Mouse (Mus musculus) embryo, embryonic 9.5 days (tissue): ENCODE data around the gene Astn1.
A peak's percentile ranks its signal among the peaks of the same experiment; 100 is the strongest.

ENCODE experiments used
- DNase-seq: peaks from one replicate; pipeline ENCODE4 v3.0.0-alpha.2; 2017; ENCODE audit errors: extremely low spot score

The Astn1 gene

GRCm38 (mm10) chr1:158607201-158607600 is 245.1 kb downstream of the Astn1 start:
- no peak for DNase-seq

- no peak for DNase-seq
These were observed 253.1 kb downstream of the Astn1 start for GRCm38 (mm10) chr1:158615202-158615601.

- no peak for DNase-seq
These were observed 255.9 kb downstream of the Astn1 start for GRCm38 (mm10) chr1:158617943-158618342.

GRCm38 (mm10) chr1:158632935-158633334 is 270.9 kb downstream of the Astn1 start:
- no peak for DNase-seq

- DNase-seq, result no peak
These were observed 271.4 kb downstream of the Astn1 start for GRCm38 (mm10) chr1:158633441-158633840.

GRCm38 (mm10) chr1:158641306-158641705 is 279.2 kb downstream of the Astn1 start:
- DNase-seq, result no peak

GRCm38 (mm10) chr1:158642247-158642646 is 280.2 kb downstream of the Astn1 start:
- no peak for DNase-seq

GRCm38 (mm10) chr1:158652799-158653198 is 290.7 kb downstream of the Astn1 start:
- DNase-seq, result no peak

- DNase-seq, result peak; percentile 56
These were observed 291.9 kb downstream of the Astn1 start for GRCm38 (mm10) chr1:158653808-158654520.

- peak; percentile 41 for DNase-seq
These were observed 292.6 kb downstream of the Astn1 start for GRCm38 (mm10) chr1:158654571-158655205.

GRCm38 (mm10) chr1:158656986-158657385 is 294.9 kb downstream of the Astn1 start:
- DNase-seq, result no peak

GRCm38 (mm10) chr1:158666001-158666400 is 303.9 kb downstream of the Astn1 start:
- no peak for DNase-seq

GRCm38 (mm10) chr1:158669971-158670592 is 308.0 kb downstream of the Astn1 start:
- DNase-seq, result peak; percentile 53

- DNase-seq, result no peak
These were observed 325.7 kb downstream of the Astn1 start for GRCm38 (mm10) chr1:158687726-158688125.

GRCm38 (mm10) chr1:158697423-158697822 is 335.4 kb downstream of the Astn1 start:
- no peak for DNase-seq

GRCm38 (mm10) chr1:158697859-158698569 is 335.9 kb downstream of the Astn1 start:
- no peak for DNase-seq

- no peak for DNase-seq
These were observed 337.2 kb downstream of the Astn1 start for GRCm38 (mm10) chr1:158699276-158699675.

GRCm38 (mm10) chr1:158700147-158700546 is 338.1 kb downstream of the Astn1 start:
- DNase-seq, result no peak

- no peak for DNase-seq
These were observed 339.3 kb downstream of the Astn1 start for GRCm38 (mm10) chr1:158701336-158701735.

GRCm38 (mm10) chr1:158713301-158714095 is 351.4 kb downstream of the Astn1 start:
- DNase-seq, result peak; percentile 59

GRCm38 (mm10) chr1:158732868-158733496 is 370.9 kb downstream of the Astn1 start:
- DNase-seq, result no peak
